Mouse (Mus musculus) MEL (cell line): ENCODE results near the gene Ccn1. TPM values are rescaled to one million over a fixed set of nuclear protein-coding genes. Genes with fewer than 3 reads are reported as not detected.

Experiments
- DNase-seq: peaks from one replicate; pipeline ENCODE4 v3.0.0; 2011; ENCODE audit warnings: low read depth, low spot score
- H3K27ac ChIP-seq: 2 replicates; pipeline ENCODE4 v1.5.1; 2012; ENCODE audit warnings: low read depth, mild to moderate bottlenecking, control low read depth, low read length, moderate library complexity; ENCODE audit not compliant: control insufficient read depth
- H3K27me3 ChIP-seq, 2 experiments: fragments of 150-350 bp in 1 of 2; sonication (generic) in 1 of 2; 2 replicates each; pipeline ENCODE4 v1.6.1; 2012; ENCODE audit warnings: low read length in 2 of 2, mild to moderate bottlenecking in 2 of 2, improper control_type of control experiment in 1 of 2, moderate library complexity in 1 of 2; ENCODE audit not compliant: insufficient read depth in 2 of 2, control insufficient read depth in 1 of 2
- H3K36me3 ChIP-seq, 2 experiments: 2 replicates each; pipeline ENCODE4 v1.6.1; 2012 to 2014; ENCODE audit warnings: low read length in 2 of 2, improper control_type of control experiment in 1 of 2, inconsistent platforms in 1 of 2, mild to moderate bottlenecking in 1 of 2; ENCODE audit not compliant: insufficient read depth in 2 of 2, control insufficient read depth in 1 of 2
- H3K4me1 ChIP-seq, 2 experiments: fragments of 150-350 bp in 1 of 2; sonication (generic) in 1 of 2; 2 replicates each; pipeline ENCODE4 v1.6.1; 2012; ENCODE audit warnings: low read length in 2 of 2, improper control_type of control experiment in 1 of 2, mild to moderate bottlenecking in 1 of 2; ENCODE audit not compliant: insufficient read depth in 2 of 2, control insufficient read depth in 1 of 2
- H3K4me3 ChIP-seq, 2 experiments: fragments of 150-350 bp in 1 of 2; sonication (generic) in 1 of 2; 2 replicates each; pipeline ENCODE4 v1.5.1; 2012; ENCODE audit warnings: low read depth in 2 of 2, low read length in 2 of 2, mild to moderate bottlenecking in 2 of 2, moderate library complexity in 2 of 2, control low read depth in 1 of 2, improper control_type of control experiment in 1 of 2; ENCODE audit not compliant: control insufficient read depth in 1 of 2, insufficient read depth in 1 of 2
- H3K79me2 ChIP-seq: 2 replicates; pipeline ENCODE4 v1.6.1; 2012; ENCODE audit warnings: mild to moderate bottlenecking, low read length, moderate library complexity; ENCODE audit not compliant: control insufficient read depth, poor library complexity, insufficient read depth
- H3K9ac ChIP-seq: 2 replicates; pipeline ENCODE4 v1.6.1; 2012; ENCODE audit warnings: low read depth, mild to moderate bottlenecking, control low read depth, low read length, moderate library complexity; ENCODE audit not compliant: control insufficient read depth, poor library complexity, severe bottlenecking
- H3K9me3 ChIP-seq: fragments of 150-350 bp; sonication (generic); replicated peaks from 2 replicates; pipeline ENCODE4 v1.6.1; 2012; ENCODE audit warnings: mild to moderate bottlenecking, low read length, improper control_type of control experiment, moderate library complexity; ENCODE audit not compliant: insufficient read depth
- BHLHE40 ChIP-seq: IDR thresholded peaks from 2 replicates; pipeline ENCODE4 v1.6.1; 2012; ENCODE audit warnings: low read depth, mild to moderate bottlenecking, inconsistent platforms, low read length, improper control_type of control experiment, borderline replicate concordance
- CHD1 ChIP-seq: IDR thresholded peaks from 2 replicates; pipeline ENCODE4 v1.6.1; 2012; ENCODE audit warnings: low read depth, mild to moderate bottlenecking, inconsistent platforms, low read length, improper control_type of control experiment
- CTCF ChIP-seq, 3 experiments: IDR thresholded peaks in 2 of 3; conservative IDR thresholded peaks in 1 of 3; 2 replicates each; pipeline ENCODE4 v1.5.1; 2011 to 2012; ENCODE audit warnings: low read length in 3 of 3, low read depth in 2 of 3, mild to moderate bottlenecking in 2 of 3, improper control_type of control experiment in 1 of 3, inconsistent platforms in 1 of 3, mixed read lengths in 1 of 3, moderate library complexity in 1 of 3; ENCODE audit not compliant: control insufficient read depth in 1 of 3, insufficient read depth in 1 of 3, poor library complexity in 1 of 3, severe bottlenecking in 1 of 3
- E2F4 ChIP-seq: IDR thresholded peaks from 2 replicates; pipeline ENCODE4 v1.6.1; 2011; ENCODE audit warnings: low read depth, low read length, improper control_type of control experiment, borderline replicate concordance
- ELF1 ChIP-seq: IDR thresholded peaks from 2 replicates; pipeline ENCODE4 v1.6.1; 2014; ENCODE audit warnings: low read depth, mild to moderate bottlenecking, inconsistent platforms, low read length, improper control_type of control experiment, moderate library complexity
- ETS1 ChIP-seq: IDR thresholded peaks from 2 replicates; pipeline ENCODE4 v1.6.1; 2012; ENCODE audit warnings: low read depth, mild to moderate bottlenecking, inconsistent platforms, low read length, improper control_type of control experiment, moderate library complexity
- GABPA ChIP-seq: IDR thresholded peaks from 2 replicates; pipeline ENCODE4 v1.6.1; 2012; ENCODE audit warnings: low read depth, mild to moderate bottlenecking, inconsistent platforms, low read length, improper control_type of control experiment, moderate library complexity
- GATA1 ChIP-seq: IDR thresholded peaks from 2 replicates; pipeline ENCODE4 v1.6.1; 2011; ENCODE audit warnings: low read depth, low read length, improper control_type of control experiment
- MAX ChIP-seq: IDR thresholded peaks from 2 replicates; pipeline ENCODE4 v1.6.1; 2011; ENCODE audit warnings: low read length, improper control_type of control experiment
- MXI1 ChIP-seq: IDR thresholded peaks from 2 replicates; pipeline ENCODE4 v1.6.1; 2011; ENCODE audit warnings: mild to moderate bottlenecking, low read depth, low read length, improper control_type of control experiment
- MYC ChIP-seq: IDR thresholded peaks from 2 replicates; pipeline ENCODE4 v1.6.1; 2011; ENCODE audit warnings: low read depth, mild to moderate bottlenecking, low read length, improper control_type of control experiment, moderate library complexity
- NRF1 ChIP-seq: IDR thresholded peaks from 2 replicates; pipeline ENCODE4 v1.6.1; 2014; ENCODE audit warnings: low read depth, mild to moderate bottlenecking, inconsistent platforms, low read length, improper control_type of control experiment, moderate library complexity; ENCODE audit not compliant: poor library complexity, insufficient read depth, severe bottlenecking
- POLR2AphosphoS2 ChIP-seq: IDR thresholded peaks from 2 replicates; pipeline ENCODE4 v1.6.1; 2011; ENCODE audit warnings: low read length, improper control_type of control experiment
- POLR2AphosphoS5 ChIP-seq: IDR thresholded peaks from 2 replicates; pipeline ENCODE4 v1.6.1; 2012; ENCODE audit warnings: low read depth, borderline replicate concordance, mild to moderate bottlenecking, inconsistent platforms, low read length, moderate library complexity, mixed read lengths
- RCOR1 ChIP-seq: IDR thresholded peaks from 2 replicates; pipeline ENCODE4 v1.6.1; 2012; ENCODE audit warnings: low read depth, mild to moderate bottlenecking, inconsistent platforms, low read length, improper control_type of control experiment
- SMC3 ChIP-seq: IDR thresholded peaks from 2 replicates; pipeline ENCODE4 v1.6.1; 2011; ENCODE audit warnings: low read depth, low read length, improper control_type of control experiment
- TAL1 ChIP-seq: IDR thresholded peaks from 2 replicates; pipeline ENCODE4 v1.6.1; 2012; ENCODE audit warnings: mild to moderate bottlenecking, inconsistent platforms, low read length, moderate library complexity, mixed read lengths
- TBP ChIP-seq: IDR thresholded peaks from 2 replicates; pipeline ENCODE4 v1.8.0; 2011; ENCODE audit warnings: low read depth, low read length, improper control_type of control experiment
- USF2 ChIP-seq, 2 experiments: IDR thresholded peaks; 2 replicates each; pipeline ENCODE4 v1.6.1; 2011 to 2012; ENCODE audit warnings: improper control_type of control experiment in 2 of 2, low read length in 2 of 2, borderline replicate concordance in 1 of 2, inconsistent platforms in 1 of 2, low read depth in 1 of 2, mild to moderate bottlenecking in 1 of 2; ENCODE audit not compliant: insufficient read depth in 1 of 2
- ZC3H11A ChIP-seq: IDR thresholded peaks from 2 replicates; pipeline ENCODE4 v1.6.1; 2012; ENCODE audit warnings: low read depth, mild to moderate bottlenecking, inconsistent platforms, low read length, improper control_type of control experiment
- ZNF384 ChIP-seq: IDR thresholded peaks from 2 replicates; pipeline ENCODE4 v1.6.1; 2012; ENCODE audit warnings: low read depth, mild to moderate bottlenecking, inconsistent platforms, low read length, improper control_type of control experiment
- polyA plus RNA-seq, 2 experiments: library from polyadenylated mRNA; stranded (reverse) in 1 of 2; unstranded in 1 of 2; fragments of >175 nt in 1 of 2; fragments of >200 nt in 1 of 2; gene quantifications; 2 replicates each; pipeline versions ENCODE4 v1.2.1 to v1.2.4; 2012; ENCODE audit warnings: low replicate concordance in 2 of 2, low read depth in 1 of 2; ENCODE audit not compliant: insufficient read length in 2 of 2, insufficient read depth in 1 of 2, missing spikeins in 1 of 2
- total RNA-seq: library from RNA; depleted of rRNA; stranded (reverse); fragments of 300-350 nt; gene quantifications from 2 replicates; pipeline ENCODE4 v1.2.3, GENCODE M21; 2012

The Ccn1 gene
- total and polyA plus RNA-seq, 3 experiments = not detected

- no peak for DNase-seq
- Histone ChIP-seq H3K9me3 (no peaks in the 10 kb centered on the region), H3K9ac (no peak overlapping the region), H3K4me1 (no peaks in the 10 kb centered on the region), H3K27ac (no peak overlapping the region), H3K4me3 (no peak overlapping the region), H3K27me3 (no peaks in the 10 kb centered on the region; a peak in 1 of 4 replicates)
- TF ChIP-seq ELF1 = no peak
- no peak for TF ChIP-seq ETS1
- no peak for TF ChIP-seq TBP
- TF ChIP-seq POLR2AphosphoS2 = no peak
- TF ChIP-seq MYC = no peak
- no peak for TF ChIP-seq E2F4
- TF ChIP-seq MAX = no peak
- no peak for TF ChIP-seq TAL1
- TF ChIP-seq CTCF (IDR thresholded peaks at IDR 0.05 in 2 of 3, conservative IDR thresholded peaks at IDR 0.05 in 1 of 3; ENCODE audit: control insufficient read depth in 1 of 3, insufficient read depth in 1 of 3, low read depth in 2 of 3, low read length in 3 of 3, poor library complexity in 1 of 3, severe bottlenecking in 1 of 3) = no peak
- TF ChIP-seq MXI1 = no peak
- no peak for TF ChIP-seq GATA1
- TF ChIP-seq ZC3H11A = no peak
- TF ChIP-seq CHD1 = no peak
- no peak for TF ChIP-seq ZNF384
- TF ChIP-seq, all 39 proteins: peak for 0
- H3K79me2 ChIP-seq = no peaks in the 10 kb centered on the region
- H3K36me3 ChIP-seq = no peaks in the 10 kb centered on the region
These were observed 35.0 kb upstream of the Ccn1 start for GRCm38 (mm10) chr3:145684604-145685441.

- Histone ChIP-seq H3K9me3 (no peaks in the 10 kb centered on the region), H3K27ac (no peak overlapping the region), H3K79me2 (no peaks in the 10 kb centered on the region), H3K36me3 (no peaks in the 10 kb centered on the region), H3K9ac (no peak overlapping the region), H3K4me3 (no peak overlapping the region), H3K27me3 (no peaks in the 10 kb centered on the region; a peak in 1 of 4 replicates), H3K4me1 (no peaks in the 10 kb centered on the region)
- TF ChIP-seq POLR2AphosphoS5 (no peak), USF2 (IDR thresholded peaks at IDR 0.05; ENCODE audit: borderline replicate concordance in 1 of 2, insufficient read depth in 1 of 2, low read depth in 1 of 2, low read length in 2 of 2) (no peak), MYC (no peak), RCOR1 (no peak), BHLHE40 (no peak), SMC3 (no peak), POLR2AphosphoS2 (no peak), GABPA (no peak), NRF1 (no peak)
- DNase-seq = no peak
These were observed 34.4 kb upstream of the Ccn1 start for GRCm38 (mm10) chr3:145684201-145684600.
